Mouse (Mus musculus) kidney, postnatal 25 days (tissue): ENCODE data around the gene Wwc1.
"Not testable (repeated sequence)": the region's sequence is repeated elsewhere in the genome, so short reads cannot be mapped to it uniquely, and the experiment has no call there.

ENCODE experiments used
- DNase-seq, 2 experiments: peaks; one replicate each; pipeline ENCODE4 v3.0.0; 2021; ENCODE audit warnings: mixed read lengths in 2 of 2

Gene Wwc1

DNA sequence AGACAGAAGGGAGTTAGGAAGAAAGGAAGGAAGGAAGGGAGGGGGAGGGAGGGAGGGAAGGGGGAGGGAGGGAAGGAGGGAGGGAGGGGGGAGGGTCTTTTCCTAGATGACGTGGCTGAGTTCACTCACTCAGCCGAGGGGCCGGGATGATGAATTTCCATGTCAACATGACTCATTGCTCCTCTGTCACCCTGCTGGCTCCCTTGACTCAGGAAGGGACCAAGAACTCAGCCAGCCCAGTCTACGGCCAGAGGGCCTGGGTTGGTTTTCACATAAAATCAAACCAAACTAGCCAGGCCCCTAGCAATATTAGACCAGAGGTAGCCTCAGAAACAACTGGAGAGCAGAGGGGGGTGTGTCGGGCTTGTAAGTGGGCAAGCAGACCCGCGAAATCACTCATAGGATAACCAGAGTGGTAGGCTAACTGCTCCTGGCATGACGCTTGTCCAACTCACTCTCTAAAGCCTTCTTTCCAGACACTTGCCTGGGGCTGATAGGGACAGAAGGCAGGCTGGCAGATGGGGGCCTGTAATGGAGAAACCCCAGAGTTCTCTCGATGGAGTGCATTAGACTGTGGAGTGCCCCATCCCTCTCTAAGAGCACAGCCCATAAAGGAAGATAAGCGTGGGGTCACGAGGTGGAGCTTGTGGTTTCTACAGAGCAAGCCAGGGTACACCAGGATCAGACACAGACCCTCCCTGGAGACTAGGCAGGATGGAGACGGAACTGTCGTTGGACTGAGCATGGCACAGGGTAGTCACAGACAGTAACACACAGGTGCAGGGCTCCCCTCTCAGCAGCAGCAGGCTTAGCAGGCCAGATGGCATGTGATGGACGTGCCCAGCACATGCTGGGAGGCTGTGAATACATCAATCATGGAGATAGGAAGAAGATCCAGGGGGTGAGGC, 102.4 kb downstream of the Wwc1 start:
- DNase-seq = no peak

DNA sequence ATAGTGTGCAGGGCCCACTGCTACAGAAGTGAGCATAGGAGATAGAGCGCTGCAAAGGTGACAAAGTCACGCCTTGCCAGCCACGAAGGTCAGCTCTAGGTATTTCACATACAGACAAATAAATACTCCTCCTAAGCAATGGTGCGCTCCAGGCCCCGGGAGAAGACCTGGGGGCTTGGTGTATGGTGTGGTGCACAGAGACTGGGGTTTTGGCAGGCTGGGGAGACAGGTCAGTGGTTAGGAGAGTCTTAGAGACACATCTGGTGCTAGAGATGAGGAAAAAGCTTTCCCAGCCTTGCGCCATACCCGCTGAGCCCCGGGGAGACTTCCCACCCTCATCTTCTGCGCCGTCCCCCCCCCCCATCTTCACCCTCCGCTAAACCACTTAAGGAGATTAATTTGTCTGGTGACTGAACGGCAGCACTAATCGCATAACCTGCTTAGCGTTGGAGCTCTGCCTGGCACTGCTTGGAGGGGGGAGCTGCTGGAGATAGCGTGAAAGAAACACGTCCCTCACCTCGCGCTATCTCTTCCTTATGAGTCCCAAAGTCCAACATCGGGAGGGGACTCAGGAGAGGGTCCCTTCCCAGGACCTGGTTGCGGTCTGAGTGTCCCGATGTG, 106.6 kb downstream of the Wwc1 start:
- DNase-seq = no peak

DNA sequence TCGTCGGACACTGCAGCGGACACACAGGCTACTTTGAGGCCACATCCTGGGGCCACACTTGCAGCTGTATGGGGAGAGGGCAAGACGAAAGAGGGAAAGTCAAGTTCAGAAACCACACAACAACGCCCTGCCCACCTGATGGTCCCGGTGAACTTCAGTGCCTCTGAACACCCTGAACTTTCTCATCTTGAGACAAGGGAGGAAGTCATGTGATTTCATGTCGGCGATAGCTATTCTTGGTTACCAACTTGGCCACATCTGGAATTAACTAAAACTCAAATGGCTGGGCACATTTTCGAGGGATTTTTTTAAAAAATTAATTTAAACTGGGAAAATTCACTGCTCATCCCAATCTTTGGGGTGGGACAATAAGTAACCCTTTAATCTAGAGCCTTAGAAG, 109.4 kb downstream of the Wwc1 start:
- no peak for DNase-seq

DNA sequence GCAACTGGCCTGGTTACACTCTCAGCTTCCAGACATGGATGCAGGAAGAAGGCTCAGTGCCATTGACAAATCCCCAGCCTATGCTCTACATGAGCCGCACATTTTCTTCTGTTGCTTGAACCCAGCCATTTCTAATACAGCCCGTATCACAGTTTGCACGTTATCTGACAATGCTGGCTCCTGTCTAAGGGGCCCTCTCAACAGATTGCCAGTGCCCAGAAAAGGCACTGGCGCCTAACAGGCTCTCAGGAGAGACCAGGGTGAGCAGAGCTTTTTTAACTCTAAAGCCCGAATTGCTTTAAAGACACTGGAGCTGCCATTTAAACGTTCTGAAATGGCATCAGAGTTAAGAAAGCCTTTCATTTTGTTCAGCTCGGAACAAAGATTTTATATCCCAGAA, 114.2 kb downstream of the Wwc1 start:
- no peak for DNase-seq

DNA sequence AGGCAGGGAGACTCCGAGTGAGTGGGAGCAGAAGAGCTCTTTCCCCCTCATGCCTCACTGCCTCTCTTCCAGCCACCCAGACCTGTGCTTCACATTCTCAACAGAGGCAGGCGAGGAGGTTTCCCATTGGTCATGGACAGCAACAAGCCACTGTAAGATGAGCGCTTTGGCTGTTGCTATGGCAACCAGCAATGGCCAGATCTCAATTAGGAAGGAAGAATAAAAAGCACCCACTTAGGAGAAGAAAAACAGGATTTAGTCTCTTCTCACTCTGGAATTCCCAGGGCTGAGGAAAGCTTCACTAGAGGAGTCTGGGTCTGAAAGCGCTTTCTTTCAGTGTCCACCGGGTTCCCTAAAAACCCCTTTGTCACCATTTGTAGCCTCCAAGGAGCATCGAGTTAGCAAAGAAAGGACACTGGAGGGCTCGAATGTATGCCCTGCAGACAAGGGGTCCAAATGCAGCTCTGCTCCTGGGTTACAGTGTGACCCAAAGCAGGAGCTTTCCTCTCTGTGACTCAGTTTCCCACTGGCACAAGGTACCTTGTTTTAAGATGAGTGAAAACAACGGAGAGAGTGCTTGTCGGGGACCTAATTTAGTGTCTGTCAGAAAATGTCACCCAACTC, 115.2 kb downstream of the Wwc1 start:
- DNase-seq = no peak

DNA sequence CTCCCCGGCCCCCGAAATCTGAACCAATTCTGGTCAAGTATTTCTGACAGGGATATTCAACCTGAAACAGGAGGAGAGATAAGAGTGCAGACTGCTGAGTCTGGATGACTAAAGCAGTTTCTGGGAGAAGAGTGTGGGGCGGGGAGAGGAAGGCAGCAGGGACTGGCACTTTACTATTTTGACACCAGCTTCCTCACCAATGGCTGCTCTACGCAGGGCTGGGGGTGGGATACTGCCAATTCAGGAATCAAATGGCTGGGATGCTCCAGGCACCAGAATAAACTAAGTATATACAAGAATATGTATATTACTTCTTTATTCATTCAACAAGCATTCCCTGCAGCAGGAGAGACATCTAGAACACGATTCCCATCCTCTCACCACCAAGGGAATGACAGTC, 116.7 kb downstream of the Wwc1 start:
- no peak for DNase-seq

DNA sequence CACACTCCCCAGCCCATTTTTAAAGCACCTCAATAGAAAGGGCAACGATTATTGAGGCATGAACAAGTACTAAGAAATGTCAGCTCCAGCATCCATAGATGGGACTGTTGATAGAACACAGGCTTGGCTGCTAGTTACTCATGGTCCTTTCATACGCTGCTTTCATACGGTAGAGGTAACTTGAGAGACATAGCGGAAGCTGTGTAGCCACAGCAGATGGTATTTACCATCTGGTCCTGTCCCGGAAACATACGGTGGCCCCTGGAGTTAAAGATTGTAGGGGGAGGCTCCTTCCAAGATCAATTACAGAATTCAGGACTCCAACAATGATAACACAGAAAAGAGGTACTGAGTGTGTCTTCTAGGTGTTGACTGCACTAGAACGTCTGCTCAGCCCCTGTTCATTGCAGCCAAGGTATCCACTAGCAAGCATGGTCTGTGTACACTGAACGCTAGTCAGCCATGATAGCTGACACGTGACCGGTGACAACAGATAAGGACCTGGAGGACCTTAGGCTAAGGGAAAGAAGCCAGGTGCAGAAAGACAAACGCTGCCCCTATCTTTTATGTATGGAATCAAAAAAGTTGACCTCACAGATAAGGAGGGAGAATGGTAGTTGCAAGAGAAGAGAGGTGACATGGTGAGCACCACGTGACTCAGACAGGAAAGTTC, 122.8 kb downstream of the Wwc1 start:
- no peak for DNase-seq

DNA sequence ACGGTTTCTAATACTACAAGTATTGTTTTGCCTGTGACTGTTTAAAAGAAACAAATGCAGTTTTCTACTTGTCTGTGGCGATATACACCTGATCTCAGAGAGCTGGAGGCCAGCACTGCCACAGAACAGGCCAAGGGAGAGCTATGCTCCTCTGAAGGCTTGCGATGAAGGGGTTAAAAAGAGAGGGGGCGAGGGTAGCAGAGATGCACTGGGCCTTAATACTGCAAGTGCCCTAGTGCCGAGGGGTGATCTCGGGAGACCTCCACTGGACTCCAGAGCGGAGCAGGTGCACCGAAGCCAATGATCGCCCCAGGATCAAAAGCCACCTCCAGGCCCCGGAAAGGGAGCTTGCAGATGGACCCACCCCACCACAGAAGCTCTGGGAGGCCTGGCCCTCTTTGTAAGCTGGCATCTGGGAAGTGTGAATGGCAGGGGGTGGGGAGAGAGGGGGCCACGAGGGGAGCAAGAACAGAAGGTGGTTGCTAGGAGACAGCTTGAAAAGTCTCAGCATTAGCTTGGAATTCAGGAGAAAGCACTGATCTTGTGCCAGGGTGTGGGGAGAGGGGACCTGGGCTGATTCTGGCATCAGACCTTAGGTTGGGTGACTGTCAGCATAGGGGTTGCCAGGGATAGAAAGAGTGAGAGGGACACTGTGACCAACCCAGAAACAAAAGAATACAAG, 123.8 kb downstream of the Wwc1 start:
- DNase-seq = no peak

DNA sequence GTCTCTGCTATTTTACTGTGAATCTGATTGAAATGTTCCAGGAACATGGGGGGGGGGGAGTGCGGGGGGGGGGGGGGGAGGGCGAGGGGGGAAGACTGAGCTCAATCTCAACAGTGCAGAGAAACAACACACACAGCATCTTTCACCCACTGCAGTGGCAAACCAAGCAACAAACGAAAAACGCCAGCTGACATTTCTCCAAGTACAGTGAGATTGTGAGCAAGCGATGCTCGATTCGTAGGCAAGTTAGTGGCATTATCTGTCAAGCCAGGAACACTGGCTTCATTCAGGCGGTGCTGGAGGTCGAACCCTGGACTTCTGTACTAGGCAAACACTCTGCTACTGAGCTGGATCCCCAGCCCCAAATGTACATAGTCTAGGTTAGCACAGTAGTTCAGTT, 124.8 kb downstream of the Wwc1 start:
- no peak for DNase-seq

DNA sequence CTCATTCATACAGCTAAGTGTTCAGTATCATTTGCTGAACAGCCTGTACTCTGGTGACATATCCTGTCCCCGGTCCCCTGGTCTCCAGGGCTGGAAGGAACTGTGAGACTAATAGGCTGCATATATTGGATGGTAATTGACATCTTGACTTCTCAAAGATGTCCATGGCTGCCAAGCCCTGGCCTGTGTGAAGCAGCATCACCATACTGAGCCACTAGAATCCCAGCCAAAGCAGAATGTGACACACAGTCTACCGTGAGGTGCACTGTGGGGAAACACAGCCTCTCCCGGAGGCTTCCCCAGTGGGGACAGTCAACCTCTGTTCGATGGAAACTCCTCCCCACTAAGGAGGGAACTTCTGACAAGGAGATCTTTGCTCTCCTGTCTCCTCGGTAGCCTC, 125.4 kb downstream of the Wwc1 start:
- no peak for DNase-seq

DNA sequence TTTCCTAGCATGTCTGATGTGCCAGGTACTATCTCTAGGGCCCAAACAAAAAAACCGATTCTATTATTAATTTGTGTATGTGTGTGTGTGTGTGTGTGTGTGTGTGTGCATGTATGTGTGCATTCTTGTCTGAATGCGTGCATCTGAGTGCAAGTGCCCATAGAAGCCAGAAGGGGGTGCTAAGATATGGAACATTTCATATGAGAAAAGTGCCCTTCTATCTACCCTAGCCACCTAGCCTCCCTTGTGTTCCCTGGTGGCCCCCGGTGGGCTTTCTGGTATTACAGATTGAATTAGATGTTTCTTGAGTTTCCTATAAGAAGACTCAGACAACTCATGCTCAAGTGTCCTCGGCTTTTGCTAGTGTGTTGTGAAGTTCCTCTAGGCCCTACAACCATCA, 126.7 kb downstream of the Wwc1 start:
- no peak for DNase-seq

DNA sequence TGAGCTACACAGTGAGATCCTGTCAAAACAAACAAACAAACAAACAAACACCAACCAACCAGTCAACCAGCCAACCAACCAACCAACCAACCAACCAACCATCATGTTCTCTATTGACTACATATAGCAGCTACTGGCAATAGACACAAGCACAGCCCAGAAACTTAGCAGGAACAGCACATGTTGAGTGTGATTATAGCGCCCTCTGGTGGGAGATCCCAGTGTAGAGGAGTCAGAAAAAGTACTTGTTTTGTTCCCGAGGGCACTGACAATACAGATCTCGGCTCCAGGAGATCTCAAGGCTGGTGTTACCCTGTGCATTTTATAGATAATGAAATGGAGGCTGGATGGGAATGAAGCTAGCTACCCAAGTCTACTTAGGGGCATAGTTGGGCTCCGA, 127.6 kb downstream of the Wwc1 start:
- peak in 1 of 2 experiments; percentile 53 for DNase-seq

DNA sequence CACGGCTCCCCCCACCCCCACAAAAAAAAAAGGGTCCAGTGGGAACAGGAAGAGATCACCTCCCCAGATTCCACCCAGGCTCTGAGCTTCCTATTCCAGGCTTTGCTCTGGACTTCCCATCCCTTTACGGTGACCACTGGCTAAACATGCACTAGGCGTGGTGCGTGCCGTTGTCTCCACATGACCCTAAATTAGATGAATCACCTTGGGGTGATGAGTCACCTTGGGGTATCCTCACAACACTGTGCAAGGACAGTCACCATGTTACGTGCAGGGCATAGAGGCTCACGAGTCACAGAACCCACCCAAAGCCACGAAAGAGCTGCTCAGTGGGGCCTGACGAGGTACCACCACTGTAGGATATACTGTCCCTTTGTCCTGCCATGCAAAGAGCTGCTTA, 136.0 kb downstream of the Wwc1 start:
- DNase-seq = no peak

DNA sequence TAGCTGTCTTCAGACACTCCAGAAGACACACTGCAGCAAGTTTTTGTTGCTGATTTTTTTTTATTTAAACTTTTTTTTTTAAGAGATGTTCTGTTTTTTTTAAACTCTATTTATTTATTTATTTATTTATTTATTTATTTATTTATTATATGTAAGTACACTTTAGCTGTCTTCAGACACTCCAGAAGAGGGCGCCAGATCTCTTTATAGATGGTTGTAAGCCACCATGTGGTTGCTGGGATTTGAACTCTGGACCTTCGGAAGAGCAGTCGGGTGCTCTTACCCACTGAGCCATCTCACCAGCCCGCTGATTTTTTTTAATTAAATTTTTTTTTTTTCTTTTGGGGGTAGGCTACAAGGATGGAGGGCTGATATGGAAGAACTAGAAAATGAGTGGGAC, 137.8 kb downstream of the Wwc1 start:
- DNase-seq = not testable (repeated sequence)

DNA sequence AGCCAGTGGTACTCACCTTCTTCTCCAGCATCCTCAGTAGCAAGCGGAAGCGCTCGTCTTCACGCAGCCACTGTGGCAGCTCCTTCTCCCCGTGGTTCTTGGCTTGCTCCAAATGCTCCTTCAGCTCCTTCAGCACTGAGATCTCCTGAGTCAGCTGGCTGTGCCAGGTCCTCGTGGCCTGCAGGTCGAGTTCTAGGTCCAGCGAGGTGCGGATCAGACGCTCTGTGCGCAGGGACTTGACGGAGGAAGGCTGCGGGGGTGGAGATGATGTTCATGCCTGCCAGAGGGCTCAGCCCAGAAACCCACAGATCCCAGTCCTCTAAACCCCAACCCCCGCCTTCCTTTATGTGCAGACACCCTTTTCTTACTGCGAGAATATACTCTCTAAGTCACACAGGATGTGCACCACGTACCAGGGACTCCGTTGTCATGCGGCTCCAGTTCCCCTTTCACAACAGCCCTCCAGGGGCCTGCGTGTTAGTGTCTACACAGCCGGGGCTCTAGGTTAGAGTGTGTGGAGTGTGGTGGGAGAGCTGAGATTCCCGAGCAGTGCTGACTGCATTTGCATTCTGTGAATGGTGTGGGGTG, 138.5 kb downstream of the Wwc1 start:
- DNase-seq = no peak

DNA sequence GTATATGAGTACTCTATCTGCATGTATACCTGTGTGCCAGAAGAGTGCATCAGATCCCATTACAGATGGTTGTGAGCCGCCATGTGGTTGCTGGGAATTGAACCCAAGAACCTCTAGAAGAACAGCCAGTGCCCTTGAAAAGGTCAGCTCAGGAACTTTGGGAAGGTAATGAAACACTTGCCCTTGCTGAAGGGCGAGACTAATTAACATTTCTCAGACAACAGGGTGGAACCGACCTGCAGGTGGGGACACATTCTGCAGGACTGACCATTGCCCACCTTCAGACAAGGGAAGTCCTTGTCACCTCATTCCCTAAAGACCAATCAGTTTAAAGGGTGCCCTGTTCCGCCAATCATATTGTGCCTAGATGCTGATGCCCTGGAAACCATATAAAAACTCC, 139.5 kb downstream of the Wwc1 start:
- DNase-seq = not testable (repeated sequence)

DNA sequence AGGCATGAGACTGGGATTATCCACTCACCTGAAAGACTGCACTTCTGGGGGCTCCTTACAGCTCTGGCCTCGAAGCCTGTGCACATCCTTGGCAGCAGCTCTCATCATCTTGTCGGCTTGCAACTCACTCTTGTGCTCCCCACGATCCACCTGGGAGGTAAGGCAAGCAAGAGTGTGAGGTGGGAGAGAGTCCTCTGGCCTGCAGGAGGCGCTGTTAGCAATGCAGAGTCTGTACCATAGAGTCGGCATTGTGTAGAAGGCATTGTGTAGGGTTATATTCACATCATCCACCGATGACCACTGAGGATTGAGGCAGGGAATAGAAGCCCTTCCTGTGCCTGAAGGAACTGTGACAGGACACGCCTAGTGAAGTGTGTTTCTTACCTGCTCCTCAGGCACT, 140.0 kb downstream of the Wwc1 start:
- no peak for DNase-seq

DNA sequence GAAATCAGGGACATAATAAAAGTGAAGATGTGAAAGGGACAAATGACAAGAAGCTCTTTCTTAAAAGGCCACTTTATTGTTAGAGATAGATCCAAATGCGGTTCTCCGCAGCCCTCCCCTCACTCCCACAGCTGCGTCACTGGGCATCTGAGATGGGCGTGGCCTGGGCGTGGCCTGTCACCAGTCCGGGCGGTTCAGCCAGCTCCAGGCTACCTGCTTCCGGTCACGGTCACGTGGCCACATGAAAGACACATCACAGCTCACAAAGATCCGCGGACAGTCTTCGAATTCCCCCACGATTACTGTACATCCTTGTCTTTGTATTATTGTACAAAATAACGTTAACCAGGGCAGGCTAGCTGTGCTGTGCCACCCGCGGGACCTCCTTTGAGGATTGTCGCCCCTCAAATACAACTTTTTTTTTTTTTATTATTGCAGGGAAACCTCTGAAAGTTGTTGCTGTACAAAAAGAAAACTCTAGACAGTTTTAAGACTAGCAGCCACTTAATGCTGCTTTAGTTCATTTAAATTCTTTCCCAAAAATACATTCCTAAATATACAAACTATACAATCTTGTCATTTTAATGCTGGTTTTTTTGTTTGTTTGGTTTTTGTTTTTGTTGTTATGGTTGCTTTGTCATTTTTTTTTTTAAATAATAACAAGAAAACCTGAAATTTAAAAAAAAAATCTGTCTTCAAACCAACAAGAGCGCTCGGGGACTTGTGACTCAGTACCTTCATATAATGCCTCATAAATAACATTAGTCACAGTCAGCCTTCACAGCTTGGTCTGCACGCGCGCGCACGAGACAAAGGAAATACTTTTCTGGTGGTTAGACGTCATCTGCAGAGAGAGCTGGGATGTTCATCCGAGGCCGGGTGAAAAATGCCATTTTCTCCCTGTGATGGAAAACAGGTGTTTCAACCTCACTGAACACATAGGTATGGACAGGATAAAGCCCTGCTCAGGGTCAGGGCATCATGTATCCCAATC, 141.7 kb downstream of the Wwc1 start:
- peak; percentile 92 to 93 for DNase-seq

DNA sequence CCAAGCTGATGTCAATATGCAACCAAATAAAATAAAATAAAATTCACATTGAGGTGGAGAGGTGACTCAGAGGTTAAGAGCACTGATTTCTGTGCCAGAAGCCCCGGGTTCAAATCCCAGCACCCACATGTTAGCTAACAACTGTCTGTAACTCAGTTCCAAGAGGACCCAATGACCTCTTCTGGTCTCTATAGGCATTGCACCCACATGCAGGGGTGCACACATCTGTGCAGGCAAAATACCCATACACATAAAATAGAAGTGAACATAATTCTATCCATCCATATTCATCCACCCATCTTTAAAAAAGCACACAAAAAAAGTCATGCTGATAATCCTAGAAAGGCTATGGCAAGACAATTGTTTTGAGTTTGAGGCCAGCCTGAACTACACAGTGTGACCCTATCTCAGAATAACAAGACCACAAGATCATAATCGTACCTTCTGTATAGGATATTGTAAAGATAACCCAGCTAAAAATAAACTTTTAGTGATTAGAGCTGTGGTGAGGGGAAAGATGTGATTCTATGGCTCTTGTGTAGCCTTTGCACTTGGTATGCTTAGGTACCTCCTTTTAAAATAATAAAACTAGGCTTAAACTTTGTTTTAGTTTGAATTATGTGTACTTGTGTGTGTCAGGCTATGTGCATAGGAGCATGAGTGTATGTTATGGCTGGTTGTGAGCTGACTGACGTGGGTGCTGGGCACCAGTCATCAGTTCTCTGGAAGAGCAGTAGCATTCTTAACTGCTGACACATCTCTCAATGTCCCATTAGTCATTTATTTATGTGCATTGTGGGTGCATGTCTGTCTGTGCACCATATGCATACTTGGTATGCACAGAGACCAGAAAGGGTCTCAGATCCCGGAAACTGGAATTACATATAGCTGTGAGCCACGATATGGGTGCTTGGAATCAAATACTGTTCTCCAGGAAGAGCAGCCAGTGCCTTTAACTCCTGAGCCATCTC, 142.9 kb downstream of the Wwc1 start:
- no peak for DNase-seq
